Mouse (Mus musculus) gonadal fat pad, adult 2 months (tissue): ENCODE measurements around the gene Zbtb20. TPM values are rescaled to one million over a fixed set of nuclear protein-coding genes. Genes with fewer than 3 reads are reported as not detected.

ENCODE experiments used
- DNase-seq: peaks from one replicate; pipeline ENCODE4 v3.0.0-alpha.2; 2012; ENCODE audit warnings: low read depth
- polyA plus RNA-seq: library from polyadenylated mRNA; depleted of rRNA; stranded (reverse); fragments of >200 nt; gene quantifications from 2 replicates; pipeline ENCODE4 v1.2.3, GENCODE M21; 2012

Zbtb20 gene
- polyA plus RNA-seq, 1 experiment = 40.3 TPM

GRCm38 (mm10) chr16:43300420-43300819 is 424.7 kb downstream of the Zbtb20 start:
- no peak for DNase-seq

- DNase-seq = no peak
Measured at GRCm38 (mm10) chr16:43302171-43302570, 426.5 kb downstream of the Zbtb20 start.

GRCm38 (mm10) chr16:43303245-43304197 is 427.8 kb downstream of the Zbtb20 start:
- peak; percentile 37 for DNase-seq

GRCm38 (mm10) chr16:43309968-43310431 is 434.3 kb downstream of the Zbtb20 start:
- DNase-seq = no peak

- DNase-seq = no peak
Measured at GRCm38 (mm10) chr16:43324009-43324408, 448.3 kb downstream of the Zbtb20 start.

GRCm38 (mm10) chr16:43328221-43328620 is 452.5 kb downstream of the Zbtb20 start:
- no peak for DNase-seq

- DNase-seq = no peak
Measured at GRCm38 (mm10) chr16:43330206-43330605, 454.5 kb downstream of the Zbtb20 start.

- DNase-seq = no peak
Measured at GRCm38 (mm10) chr16:43331440-43331839, 455.8 kb downstream of the Zbtb20 start.

GRCm38 (mm10) chr16:43332734-43333133 is 457.1 kb downstream of the Zbtb20 start:
- DNase-seq = no peak

GRCm38 (mm10) chr16:43333265-43333664 is 457.6 kb downstream of the Zbtb20 start:
- DNase-seq = no peak

GRCm38 (mm10) chr16:43334411-43335150 is 458.9 kb downstream of the Zbtb20 start:
- no peak for DNase-seq

GRCm38 (mm10) chr16:43335151-43335823 is 459.6 kb downstream of the Zbtb20 start:
- DNase-seq = no peak

- DNase-seq = no peak
Measured at GRCm38 (mm10) chr16:43335824-43336215, 460.1 kb downstream of the Zbtb20 start.

- DNase-seq = no peak
Measured at GRCm38 (mm10) chr16:43340712-43341111, 465.0 kb downstream of the Zbtb20 start.

- no peak for DNase-seq
Measured at GRCm38 (mm10) chr16:43341916-43342455, 466.3 kb downstream of the Zbtb20 start.

- no peak for DNase-seq
Measured at GRCm38 (mm10) chr16:43346094-43346493, 470.4 kb downstream of the Zbtb20 start.

GRCm38 (mm10) chr16:43355776-43356645 is 480.3 kb downstream of the Zbtb20 start:
- no peak for DNase-seq

- DNase-seq = no peak
Measured at GRCm38 (mm10) chr16:43359546-43359945, 483.9 kb downstream of the Zbtb20 start.

- no peak for DNase-seq
Measured at GRCm38 (mm10) chr16:43360112-43360511, 484.4 kb downstream of the Zbtb20 start.

- DNase-seq = no peak
Measured at GRCm38 (mm10) chr16:43360838-43361480, 485.3 kb downstream of the Zbtb20 start.
